Mouse (Mus musculus): ENCODE data around the gene Tex33.

Tex33 gene

DNA sequence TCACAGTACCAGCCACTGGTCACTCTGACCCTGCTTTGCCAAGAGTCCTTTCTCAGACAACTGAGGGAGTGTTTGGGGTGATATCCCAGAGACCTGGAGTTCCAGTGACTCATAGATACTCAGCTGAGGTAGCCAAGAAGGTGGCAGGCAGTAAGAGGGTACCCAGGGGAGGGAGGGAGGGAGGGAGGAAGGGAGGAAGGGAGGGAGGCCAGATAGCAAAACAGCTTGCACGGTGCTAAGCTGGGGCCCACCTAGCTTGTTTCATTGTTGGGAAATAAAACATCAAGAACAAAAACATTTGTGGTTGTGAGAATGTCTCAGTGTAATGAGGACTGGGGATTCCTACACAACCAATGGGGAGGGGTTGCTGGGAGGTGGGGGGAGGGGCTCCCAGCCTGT is 18.0 kb upstream of the Tex33 start:
- no peak for DNase-seq

DNA sequence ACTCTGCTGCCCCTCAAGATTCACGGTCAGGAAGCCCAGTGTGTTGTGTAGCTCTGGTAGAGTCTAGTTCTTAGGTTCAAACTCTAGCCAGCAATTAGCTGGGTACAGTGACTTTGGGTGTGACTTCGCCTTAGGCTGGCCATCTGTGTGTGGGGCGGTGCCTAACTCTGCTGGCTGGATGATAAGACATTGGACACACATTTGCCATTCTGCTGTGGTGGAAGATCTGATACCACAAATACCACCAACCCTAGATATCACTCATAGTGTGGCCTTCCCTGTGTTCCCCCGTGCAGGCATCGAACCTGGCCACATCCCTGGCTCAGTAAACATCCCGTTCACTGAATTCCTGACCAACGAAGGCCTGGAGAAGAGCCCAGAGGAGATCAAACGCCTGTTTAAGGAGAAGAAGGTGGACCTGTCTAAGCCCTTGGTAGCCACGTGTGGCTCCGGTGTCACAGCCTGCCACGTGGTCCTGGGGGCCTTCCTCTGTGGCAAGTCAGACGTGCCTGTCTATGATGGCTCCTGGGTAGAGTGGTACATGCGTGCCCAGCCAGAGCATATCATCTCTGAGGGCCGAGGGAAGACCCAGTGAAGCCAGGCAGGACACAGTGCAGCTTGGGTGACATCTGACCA is 17.5 kb upstream of the Tex33 start:
- no peak for DNase-seq

DNA sequence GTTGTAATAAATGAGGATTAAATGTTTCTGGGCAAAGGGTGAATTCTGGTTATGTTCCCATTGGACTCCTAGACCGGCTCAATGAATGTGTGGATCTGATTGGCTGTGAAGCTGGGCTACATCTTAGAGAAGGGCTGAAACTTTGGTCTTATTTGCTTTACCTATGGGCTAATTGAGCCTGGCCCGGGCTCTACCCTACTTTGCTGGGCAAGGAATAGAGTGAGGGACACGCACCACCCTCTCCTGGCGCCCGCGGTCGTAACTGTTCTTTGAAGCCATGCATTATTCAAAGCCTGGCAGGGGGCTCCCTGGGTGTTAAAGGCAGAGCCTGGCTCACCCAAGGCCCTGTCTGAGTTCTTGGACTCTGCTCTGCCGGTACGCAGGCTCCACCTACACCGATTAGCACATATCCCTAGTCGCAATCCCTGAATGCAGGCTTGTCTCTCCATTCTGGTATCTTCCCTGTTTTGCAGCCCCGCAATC is 13.9 kb upstream of the Tex33 start:
- no peak for DNase-seq

DNA sequence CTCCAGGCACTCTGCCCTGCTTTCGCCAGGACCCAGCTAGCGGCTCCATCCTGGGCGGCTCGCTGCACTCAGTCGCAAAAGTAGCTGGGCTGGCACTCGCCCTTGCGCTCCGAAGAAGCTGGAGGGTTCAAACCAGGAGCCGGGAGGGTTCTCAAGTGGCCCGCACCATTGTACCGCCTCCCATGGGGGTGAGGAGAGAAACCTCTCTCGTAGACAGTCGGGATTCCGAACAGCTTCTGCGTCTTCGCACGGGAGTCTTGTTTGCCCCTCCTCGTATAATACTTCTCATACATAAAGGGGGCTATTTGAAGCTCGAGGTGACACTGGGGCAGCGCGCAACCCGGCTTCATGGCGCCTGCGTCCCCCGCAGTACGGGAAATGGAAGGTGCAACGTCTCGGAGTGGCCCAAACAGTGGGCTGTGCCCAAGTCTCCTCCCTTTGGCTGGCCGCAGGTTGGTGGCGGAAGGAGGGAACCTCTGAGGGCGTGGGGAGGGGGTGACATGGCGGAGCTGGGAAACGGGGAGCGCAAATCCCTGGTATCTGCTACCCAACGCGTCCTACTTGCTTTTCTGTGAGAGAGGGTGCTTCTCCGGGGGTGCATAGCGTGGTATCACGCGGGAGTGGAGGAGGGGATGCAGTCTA is 10.7 kb upstream of the Tex33 start, which contains the start of gene Mpst:
TSS of gene Mpst (plus strand) at position 124 of the 642 bp plus-strand sequence.
- peak; percentile 99 for DNase-seq

DNA sequence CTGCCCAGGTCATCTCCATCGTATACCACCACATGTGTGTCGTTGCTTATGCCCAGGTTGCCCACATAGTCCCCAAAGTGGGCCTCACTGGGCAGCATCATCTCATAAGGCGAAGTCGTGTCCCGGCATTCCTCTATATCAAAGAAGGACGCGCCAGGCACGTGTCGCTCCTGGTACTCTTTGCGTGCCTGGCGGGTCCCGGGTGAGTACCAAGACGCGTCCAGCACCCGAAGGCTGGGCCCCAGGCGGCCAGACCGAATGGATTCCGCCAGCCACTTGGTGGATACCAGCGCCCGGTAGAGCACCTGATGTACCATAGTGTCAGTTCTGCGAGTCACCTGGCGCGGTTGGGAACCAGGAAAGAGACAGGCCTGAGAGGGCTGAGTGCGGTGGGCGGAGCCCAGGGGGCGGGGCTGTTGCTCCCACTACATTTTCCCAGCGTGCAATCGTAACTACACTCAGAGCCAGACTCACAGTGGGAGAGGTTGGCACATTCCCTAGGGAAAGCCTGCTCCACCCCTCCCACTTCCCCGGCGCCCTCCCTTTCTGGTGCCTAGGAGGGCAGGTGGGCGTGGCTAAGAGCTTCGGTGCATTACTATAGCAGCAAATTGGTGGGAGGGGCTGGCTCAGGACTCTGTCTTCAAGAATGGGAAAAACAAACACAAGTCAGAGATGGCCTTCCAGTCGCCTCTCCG is 10.0 kb upstream of the Tex33 start, which contains the start of gene Tst:
TSS of gene Tst (minus strand) at position 391 of the 695 bp plus-strand sequence.
- peak; percentile 99 for DNase-seq

DNA sequence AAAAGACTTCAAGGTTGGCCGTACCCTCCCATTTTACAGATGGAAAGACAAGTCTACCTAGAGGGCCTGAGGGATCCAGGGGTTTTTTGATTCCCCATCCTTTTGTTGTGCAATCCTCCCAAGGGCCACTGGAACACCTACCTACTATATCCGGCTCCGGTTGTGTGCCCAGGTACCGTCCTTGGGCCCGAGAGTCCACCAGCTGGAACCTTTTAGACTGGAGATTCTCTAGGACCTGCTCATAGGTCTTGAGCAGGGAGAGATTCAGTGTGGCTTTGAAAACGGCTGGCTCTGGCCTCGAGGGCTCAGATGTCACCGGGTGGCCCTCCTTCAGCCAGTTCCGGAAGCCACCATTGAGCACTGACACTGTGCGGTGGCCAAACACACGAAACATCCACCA is 9.4 kb upstream of the Tex33 start:
- DNase-seq: peak; percentile 92

DNA sequence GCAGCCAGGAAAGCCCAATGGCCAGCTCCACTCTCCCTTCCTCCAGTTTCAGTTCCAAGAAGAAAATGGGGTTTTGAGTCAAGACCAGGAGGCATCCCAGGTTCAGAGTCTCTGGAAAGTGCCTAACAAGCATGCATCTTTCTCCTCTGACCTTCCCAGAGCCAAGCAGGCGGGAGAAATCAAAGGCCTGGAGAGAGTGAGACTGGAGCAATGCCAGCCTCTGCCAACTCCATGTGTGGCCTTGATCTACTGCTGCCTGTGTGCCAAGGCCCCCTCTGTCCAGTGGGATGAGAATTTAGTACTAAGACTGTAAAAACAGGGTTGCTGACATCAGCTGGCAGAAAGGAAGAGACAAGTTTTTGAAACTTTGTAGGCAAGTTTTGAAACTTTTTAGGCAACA is 8.2 kb upstream of the Tex33 start:
- DNase-seq: peak; percentile 96

DNA sequence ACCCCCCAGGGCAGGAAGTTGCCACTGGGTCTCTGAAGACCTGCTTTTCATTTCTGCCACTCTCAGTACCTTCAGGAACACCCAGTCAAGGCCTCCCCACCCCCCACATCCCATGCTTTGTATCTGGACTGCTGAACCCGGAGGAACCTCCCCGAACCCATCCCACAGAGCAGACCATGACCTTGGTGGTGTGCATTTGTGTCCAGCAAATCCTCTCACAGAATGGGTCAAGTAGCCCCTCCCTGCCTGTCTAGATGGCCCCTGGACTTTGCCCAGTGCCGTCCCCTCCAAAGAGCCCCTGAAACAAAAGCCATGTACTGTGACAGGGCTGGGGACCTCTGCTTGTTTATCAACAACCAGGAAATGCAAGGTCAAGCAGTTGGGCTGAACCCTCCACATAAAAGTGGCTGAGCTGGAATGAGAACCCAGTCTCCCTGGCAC is 7.6 kb upstream of the Tex33 start:
- peak; percentile 93 for DNase-seq

DNA sequence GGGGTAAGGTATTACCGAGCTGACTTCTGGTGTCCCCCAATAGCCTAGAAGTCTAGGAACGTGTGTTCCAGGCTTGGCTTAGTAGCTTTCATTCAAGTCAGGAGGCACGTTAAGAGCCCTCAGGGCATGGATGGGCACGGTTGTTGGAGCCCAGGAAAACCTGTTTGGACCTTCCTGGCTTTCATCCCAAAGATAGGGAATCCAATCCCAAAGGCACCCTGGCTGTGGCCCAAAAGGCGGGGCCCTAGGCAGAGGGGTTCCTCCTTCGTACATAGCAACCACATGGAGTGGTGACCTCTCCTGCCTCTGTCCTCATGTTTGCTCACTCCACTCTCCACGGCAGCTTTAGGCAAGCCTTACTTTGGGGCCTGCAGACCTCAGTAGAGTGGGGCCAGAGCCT is 6.7 kb upstream of the Tex33 start:
- peak; percentile 94 for DNase-seq

DNA sequence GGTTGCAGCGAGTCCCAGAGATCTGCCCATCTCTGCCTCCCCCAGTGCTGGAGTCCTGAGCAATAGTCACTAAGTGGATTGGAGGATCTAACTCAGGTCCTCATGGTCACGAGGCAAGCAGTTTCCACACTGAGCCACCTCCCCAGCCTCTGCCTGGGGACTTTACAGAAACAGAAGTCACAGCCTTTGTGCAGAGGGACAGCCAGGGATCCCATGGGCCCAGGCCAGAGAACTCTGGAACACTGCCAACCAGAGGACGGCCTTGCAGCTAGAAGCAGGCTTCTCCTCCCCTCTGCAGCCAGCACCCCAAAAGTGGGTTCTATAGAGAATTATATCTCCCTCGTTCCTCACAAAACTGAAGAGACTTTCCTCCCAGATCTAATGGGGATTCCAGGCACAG is 6.2 kb upstream of the Tex33 start:
- peak; percentile 99 for DNase-seq

DNA sequence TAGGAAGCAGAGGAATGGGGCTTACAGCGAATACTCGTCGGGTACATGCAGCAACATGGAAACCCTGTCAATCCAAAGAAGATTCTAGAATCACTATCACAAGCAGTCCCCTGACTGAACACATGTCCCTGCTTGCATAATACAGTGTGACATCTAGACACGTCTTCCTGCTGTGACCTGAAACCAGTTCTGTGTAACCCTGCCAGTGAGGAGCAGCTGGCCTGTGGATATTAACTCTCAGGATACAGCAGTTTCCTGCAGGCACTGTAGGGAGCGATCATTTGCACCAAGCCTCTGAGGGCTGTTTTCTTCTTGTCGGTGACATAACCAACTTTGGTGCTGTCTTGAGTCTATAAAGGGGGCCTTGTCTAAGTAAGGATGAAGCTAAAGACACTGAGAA is 5.6 kb upstream of the Tex33 start:
- peak; percentile 95 for DNase-seq

DNA sequence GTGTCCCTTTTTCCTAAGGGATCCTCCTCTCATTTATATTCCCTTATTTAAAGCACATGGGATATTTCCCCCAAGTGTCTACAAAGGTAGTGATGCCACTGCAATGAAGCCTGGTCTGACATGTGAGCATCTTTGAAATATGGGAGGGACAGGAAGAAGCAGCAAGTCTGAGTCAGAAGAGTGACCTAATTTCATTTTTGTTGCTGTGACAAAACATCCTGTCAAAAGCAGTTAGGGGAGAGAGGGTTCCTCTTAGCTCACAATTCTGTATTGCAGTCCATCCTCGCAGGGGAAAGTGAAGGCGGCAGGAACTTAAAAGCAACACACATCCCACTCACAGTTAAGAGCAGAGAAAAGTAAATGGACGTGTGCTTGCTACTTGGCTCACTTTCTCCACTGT is 4.9 kb downstream of the Tex33 start:
- no peak for DNase-seq

DNA sequence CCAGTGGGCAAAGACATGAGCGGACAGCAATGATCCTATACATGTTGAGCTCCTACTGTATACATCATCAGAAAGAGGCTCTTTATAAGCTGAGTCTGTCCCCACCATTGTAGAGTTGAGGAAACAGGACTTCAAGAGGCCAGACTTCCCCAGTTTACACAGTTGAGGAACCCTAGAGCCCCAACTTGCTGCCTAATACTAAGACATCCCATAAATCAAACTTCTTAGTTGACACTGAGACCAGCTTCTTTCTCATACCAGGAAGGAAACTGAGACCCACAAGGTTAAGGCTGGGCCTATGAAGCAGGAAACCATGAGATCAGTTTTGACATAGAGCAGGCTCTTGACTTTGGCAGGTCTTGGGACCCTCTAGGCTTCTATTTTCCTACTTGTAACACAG is 10.1 kb downstream of the Tex33 start:
- no peak for DNase-seq

DNA sequence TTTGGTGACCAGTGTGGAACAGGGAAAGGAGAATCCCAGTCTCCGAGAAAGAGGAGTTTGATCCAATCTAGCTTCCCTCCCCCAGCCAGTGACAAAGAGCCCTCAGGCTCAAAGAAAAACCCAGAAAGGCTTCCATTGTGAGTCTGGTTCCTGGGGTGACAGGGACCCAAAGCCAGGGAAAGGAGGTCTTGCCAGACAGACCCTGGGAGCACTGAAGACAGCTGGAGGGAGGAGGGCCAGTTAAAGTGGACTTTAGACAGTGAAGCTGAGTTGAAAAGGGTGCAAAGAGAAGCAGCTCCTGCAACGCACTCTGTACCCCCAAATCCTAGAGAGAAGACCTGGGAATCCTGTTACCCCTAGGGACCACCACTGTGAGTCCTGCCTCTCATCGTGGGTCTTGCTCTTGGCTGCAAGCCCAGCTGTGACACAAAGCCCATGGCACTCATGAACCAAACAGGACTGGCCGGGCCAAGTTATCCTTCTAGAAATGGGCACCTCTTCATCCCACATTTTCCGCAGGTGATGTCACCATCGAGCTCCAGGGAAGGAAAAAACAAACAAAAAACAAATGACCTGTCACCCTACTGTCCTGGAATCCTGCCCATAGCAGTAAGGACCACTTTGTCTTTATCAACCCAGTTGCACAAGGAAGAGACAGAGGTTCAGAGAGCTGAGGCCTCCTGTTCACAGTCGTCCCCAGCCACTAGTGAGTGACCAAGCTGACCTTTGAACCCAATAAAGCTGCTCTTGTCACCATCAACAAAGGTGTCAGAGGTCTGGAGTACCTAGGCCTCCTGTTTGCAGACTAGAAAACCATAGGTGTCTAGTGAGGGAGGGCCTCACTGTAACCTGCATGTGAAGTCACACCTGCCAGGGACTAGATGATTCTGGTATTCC is 11.2 kb downstream of the Tex33 start:
- DNase-seq: no peak

DNA sequence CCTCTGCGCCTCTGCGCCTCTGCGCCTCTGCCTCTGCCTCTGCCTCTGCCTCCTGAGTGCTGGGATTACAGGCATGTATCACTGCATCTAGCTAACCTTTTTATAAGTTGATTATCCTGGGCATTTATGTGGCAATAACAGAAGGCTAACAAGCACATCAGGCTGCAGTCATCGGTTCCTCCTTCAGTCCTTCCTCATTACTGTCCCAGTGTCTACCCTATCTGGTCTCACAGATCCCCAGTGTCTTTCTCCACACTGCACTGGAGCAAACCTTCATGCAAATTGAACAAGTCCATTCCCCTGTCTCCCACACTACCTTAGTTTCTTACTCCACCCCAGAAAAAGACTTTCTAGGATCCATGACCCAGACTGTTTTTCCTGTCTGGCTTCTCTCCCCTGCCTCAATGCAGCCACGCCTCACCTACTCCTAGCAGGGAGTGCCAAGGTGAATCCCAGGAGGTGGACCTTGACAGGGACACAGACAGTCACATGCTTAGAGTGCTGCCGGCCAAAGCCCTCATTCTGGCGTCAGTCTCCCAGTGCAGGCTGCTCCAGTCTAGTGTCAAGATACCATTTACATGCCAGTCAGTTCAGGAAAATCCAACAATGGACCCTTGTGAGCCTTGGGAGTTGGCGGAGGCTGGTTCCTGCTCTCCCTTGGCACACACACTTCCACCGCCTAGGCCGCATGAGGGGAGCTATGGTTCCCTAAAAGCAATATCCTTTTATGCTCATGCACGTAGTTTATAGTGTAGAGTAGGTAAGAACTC is 12.1 kb downstream of the Tex33 start:
- peak; percentile 96 for DNase-seq

DNA sequence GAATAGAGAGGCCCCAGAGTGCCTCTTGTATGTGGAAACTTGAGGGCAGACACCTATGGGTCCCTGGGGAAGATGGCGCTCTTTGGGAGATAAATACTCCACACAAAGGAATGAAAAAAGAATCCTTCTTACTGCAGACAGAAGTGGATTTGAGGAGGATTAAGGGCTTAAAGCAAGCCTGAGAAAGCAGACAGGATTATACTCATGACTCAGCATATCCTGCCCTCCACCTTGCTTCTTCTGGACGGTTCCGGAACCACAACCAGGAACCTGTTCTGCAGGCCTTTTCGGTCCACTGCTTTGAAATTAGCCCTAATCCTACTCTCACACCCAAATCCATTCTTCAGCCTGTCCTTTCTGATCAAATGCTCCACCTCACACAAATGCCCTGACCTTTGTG is 13.6 kb downstream of the Tex33 start:
- no peak for DNase-seq

DNA sequence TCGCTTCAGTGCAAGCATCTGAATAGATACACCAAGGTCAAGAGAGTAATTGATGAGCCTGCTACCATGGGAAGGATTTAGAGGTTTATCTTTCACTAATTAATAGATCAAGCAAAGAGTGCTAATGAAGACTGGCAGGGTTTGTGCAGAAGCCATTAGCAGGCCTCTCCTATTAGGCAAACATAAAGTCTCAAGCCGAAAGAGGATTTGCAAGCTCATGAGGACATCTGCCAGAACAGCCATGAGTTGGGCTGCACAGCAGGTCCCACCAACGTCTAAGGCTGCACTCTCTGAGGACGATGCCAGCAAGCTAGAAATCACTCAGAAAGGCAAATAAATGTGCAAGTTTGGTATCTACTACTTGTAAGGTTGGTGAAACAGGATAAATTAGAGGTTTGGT is 15.0 kb downstream of the Tex33 start:
- DNase-seq: no peak

DNA sequence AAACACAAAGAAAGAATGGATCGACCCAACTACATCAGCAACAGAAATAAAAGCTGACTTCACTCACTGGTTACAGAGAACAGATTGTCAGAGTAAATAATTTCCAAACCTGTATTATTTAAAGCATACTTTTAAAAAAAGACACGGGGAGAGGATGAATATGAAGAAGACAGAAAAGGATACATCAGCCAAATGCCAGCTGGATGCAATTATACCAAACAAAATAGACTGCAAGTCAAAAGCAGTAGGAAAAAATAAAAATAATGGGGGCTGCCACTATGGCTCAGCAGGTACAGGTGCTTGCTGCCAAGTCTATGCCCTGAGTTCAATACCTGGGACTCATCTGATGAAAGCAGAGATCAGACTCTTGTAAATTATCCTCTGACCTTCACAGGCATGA is 15.5 kb downstream of the Tex33 start:
- DNase-seq: no peak

DNA sequence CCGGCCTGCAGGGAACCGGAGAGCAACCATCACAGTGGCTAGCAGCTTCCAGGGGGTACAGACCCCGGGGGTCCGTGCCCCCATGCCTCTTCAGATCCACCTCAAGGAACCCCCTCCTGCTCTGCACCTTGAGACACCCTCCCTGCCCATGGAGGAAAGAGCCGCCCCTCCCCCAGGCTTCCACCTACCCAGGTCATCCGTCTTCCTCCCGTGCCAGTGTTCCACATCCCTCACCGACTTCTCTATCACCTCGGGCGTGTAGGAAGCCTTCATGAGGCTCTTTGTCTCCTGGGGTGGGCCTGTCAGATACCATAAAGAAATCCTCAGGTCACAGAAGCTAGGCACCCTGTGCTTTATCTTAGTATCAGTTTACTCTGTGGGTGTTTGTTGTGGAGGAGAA is 17.2 kb downstream of the Tex33 start:
- peak; percentile 86 for DNase-seq

DNA sequence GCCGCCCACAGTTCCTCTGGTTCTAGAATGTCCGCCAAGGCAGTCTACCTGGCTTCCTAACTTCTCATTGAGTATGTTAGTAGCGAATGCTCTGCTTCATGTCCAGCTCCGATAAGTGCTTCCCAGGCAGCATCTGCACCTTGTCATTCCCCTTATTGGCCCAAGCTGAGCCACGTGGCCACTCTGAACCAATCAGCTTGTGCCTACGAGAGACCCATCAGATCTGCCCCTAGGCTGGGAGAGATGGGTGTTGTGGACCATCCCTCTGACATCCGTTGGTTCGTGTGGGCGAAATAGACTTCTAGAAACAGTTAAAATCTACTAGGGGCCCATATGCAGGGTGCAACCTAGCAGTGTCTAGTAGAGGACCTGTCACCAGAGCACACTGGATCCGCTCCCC is 17.9 kb downstream of the Tex33 start:
- peak; percentile 75 for DNase-seq

DNA sequence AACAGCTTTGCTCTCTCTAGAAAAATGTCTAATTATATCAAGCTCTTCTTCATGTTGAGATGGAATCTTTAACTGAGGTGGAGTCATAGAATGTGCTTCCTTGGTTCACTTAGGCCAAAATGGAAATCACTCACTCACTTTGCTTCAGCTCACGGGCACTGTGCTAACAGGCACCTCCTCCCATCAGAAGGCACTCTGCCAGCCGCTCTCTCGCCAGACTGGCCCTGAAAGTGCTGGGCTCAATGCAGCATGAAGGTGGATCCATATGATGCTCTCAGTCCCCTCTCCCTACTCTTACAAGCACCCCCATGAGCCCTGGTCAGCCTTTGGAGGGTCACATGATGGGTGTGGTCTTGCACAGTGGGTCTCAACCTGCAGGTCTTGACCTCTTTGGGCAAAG is 21.5 kb downstream of the Tex33 start:
- DNase-seq: peak; percentile 78

DNA sequence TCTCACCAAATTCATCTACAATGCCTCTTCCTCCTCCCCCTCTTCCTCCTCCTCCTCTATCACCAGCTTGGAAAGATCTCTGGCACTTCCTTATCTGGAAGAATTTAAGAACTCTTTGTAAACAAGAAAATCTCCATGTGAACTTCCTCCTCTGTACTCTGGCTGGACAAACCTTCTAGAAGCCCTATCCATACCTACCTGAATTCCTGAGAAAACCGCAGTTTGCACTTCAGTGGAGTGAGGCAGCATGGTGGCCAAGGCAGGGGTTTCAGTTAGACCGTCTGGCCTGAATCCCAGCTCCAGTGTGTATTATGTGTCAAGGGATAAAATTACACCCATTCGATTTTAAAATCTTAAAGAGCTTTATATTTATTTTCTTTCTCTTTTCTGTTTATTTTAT is 22.9 kb downstream of the Tex33 start:
- no peak for DNase-seq
